Mouse (Mus musculus): ENCODE results near the gene Arid5b.

GRCm38 (mm10) chr10:68191146-68191545, 87.4 kb downstream of the Arid5b start:
- no peak for TF ChIP-seq CTCF (IDR thresholded peaks at IDR 0.05; ENCODE audit: borderline replicate concordance, control insufficient read depth, extremely low read depth, insufficient read depth, low read length, poor library complexity)
- no peak for TF ChIP-seq POLR2A (IDR thresholded peaks at IDR 0.05; ENCODE audit: control insufficient read depth, extremely low read depth, insufficient read depth, low read length, poor library complexity)
